Mouse (Mus musculus) embryonic fibroblast, embryonic 13.5 days (primary cell): ENCODE data around the gene Heatr3.

Experiments used
- CTCF ChIP-seq: IDR thresholded peaks from 2 replicates; pipeline ENCODE4 v1.5.1; 2011; ENCODE audit warnings: mild to moderate bottlenecking, control low read depth, low read length, moderate library complexity, borderline replicate concordance; ENCODE audit not compliant: insufficient read depth
- POLR2A ChIP-seq: IDR thresholded peaks from 2 replicates; pipeline ENCODE4 v1.6.1; 2011; ENCODE audit warnings: low read depth, mild to moderate bottlenecking, control low read depth, low read length, moderate library complexity

DNA sequence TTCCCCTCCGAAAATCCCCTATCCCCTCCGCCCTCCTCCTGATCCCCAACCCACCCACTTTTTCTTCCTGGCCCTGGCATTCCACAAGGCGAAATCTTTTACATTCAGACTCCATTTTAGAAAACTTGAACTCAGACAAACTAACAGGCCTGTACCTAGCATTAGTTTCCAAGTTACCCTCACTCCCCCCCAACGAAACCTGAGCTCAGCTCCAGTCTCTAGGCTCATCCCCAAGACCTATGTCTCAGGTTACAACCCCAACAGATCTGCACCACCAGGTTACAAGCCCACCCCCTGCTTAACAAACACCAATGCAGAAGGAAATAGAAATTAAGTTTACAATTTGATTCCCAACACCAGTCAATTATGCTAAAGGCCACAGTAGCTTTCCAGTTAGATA lies 44.3 kb upstream of the Heatr3 start:
- TF ChIP-seq CTCF (no peak), POLR2A (no peak)
